8 mouse cellular contexts compared by ENCODE assay signal in the genomic region with DNA sequence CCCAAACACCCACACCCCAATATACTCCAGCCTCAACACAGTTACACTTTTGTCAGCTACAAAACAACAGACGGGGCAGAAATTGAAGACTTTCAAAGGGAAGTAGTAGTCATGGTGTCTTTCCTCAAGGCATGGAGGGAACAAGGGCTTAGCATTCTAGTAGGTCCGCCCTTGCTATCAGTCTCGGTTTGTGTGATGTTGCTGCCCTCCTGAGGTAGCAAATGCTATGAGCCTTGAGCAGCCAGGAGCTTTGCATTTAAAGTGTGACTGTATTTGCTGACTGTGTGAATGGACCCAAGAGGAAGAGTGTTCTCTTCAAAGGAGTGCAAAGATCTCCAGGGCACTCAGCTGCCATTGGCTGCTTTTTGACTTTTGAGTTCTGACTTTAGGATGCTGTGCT.
DNase-seq lines count a peak whose midpoint lies in the region; ATAC-seq and TF ChIP-seq lines count a peak whose summit lies in the region.
"Not testable (repeated sequence)": the region's sequence is repeated elsewhere in the genome, so short reads cannot be mapped to it uniquely, and the experiment has no call there.

No protein-coding gene starts in this region.

- H3K27ac ChIP-seq in CH12.LX (ENCODE audit: insufficient read depth, low read depth); gastrocnemius, adult 2 months; liver, postnatal 0 days (ENCODE audit: low read depth); neural tube, embryonic 14.5 days (ENCODE audit: low read depth, low read length): not testable (repeated sequence)

- in situ Hi-C loops in CH12.LX (cut with MboI; ENCODE audit: low pct_ligation_motif_present, low pct_unique_long_range_greater_than_20kb, low sequenced_read_pairs) = loop anchor here (10.0 kb wide), 2 partner anchors 93 to 133 kb away; no protein-coding TSS in a partner anchor

- not testable (repeated sequence) for H3K79me2 ChIP-seq in CH12.LX (replicated peaks; ENCODE audit: control insufficient read depth, extremely low read depth, insufficient read depth, poor library complexity, severe bottlenecking)

- not testable (repeated sequence) for H3K4me2 ChIP-seq in CH12.LX (ENCODE audit: insufficient read depth, low read depth, poor library complexity, severe bottlenecking); liver, postnatal 0 days (ENCODE audit: low read depth, low read length); neural tube, embryonic 14.5 days (ENCODE audit: low read depth, low read length)

- not testable (repeated sequence) for H3K9ac ChIP-seq in CH12.LX (ENCODE audit: insufficient read depth, low read depth); liver, postnatal 0 days (replicated peaks); neural tube, embryonic 14.5 days (replicated peaks; ENCODE audit: low read depth, low read length)

- dilution Hi-C loops in CH12.LX (cut with MboI; ENCODE audit: extremely low pct_ligation_motif_present, extremely low pct_unique_long_range_greater_than_20kb, low sequenced_read_pairs) = not testable (repeated sequence)

- not testable (repeated sequence) for TF ChIP-seq POLR2A in CH12.LX (IDR thresholded peaks at IDR 0.05; ENCODE audit: low read depth, low read length)

- H3K9me3 ChIP-seq in CH12.LX (replicated peaks; ENCODE audit: low read length); liver, postnatal 0 days (ENCODE audit: low read length); neural tube, embryonic 14.5 days (ENCODE audit: control insufficient read depth, low read length): not testable (repeated sequence)

- not testable (repeated sequence) for TF ChIP-seq EP300 in CH12.LX (IDR thresholded peaks at IDR 0.05; ENCODE audit: low read length); liver, postnatal 0 days (IDR thresholded peaks at IDR 0.05; ENCODE audit: low read depth)

- H3K36me3 ChIP-seq in CH12.LX (replicated peaks in 1 of 2; ENCODE audit: control insufficient read depth in 1 of 2, insufficient read depth in 1 of 2, low read length in 1 of 2) = peaks cover 0 to 19% of the 10 kb centered on the region in 2 experiments
- peaks cover 23% of the 10 kb centered on the region for H3K36me3 ChIP-seq in liver, postnatal 0 days (replicated peaks; ENCODE audit: insufficient read depth, low read length)
- H3K36me3 ChIP-seq in neural tube, embryonic 14.5 days (ENCODE audit: control insufficient read depth, insufficient read depth, low read length) = not testable (repeated sequence)

- DNase-seq in CH12.LX (ENCODE audit: extremely low read depth) = peak; percentile 77
- peak; percentile 18 to 27 for DNase-seq in cerebellum, postnatal 10 days
- not testable (repeated sequence) for DNase-seq in gastrocnemius, adult 2 months
- DNase-seq in layer of hippocampus, adult 18-20 months (ENCODE audit: low spot score in 2 of 2) = peak; percentile 14 to 19
- peak; percentile 46 for DNase-seq in liver, postnatal 0 days
- peak; percentile 50 for DNase-seq in thymus, postnatal 14 days

- peak; percentile 71 for TF ChIP-seq RAD21 in CH12.LX (IDR thresholded peaks at IDR 0.05; ENCODE audit: low read depth, low read length)

- peak; percentile 36 to 70; a peak in 3 of 4 replicates for TF ChIP-seq CTCF in CH12.LX (conservative IDR thresholded peaks at IDR 0.05 in 1 of 2, IDR thresholded peaks at IDR 0.05 in 1 of 2; ENCODE audit: low read depth in 2 of 2, low read length in 2 of 2)
- TF ChIP-seq CTCF in gastrocnemius, adult 2 months (IDR thresholded peaks at IDR 0.05) = peak; percentile 48
- TF ChIP-seq CTCF in liver, postnatal 0 days (IDR thresholded peaks at IDR 0.05; ENCODE audit: low read depth) = peak; percentile 67

- not testable (repeated sequence) for H3K4me3 ChIP-seq in CH12.LX (replicated peaks in 1 of 3; ENCODE audit: low read depth in 2 of 3, low read length in 2 of 3, poor library complexity in 1 of 3); gastrocnemius, adult 2 months; liver, postnatal 0 days (ENCODE audit: low read depth, low read length); neural tube, embryonic 14.5 days (ENCODE audit: low read depth, low read length)

- WGBS in liver, postnatal 0 days (ENCODE audit: insufficient replicate concordance) = 15% methylated on average over 3 of the region's 3 CpGs
- WGBS in neural tube, embryonic 14.5 days = 49% methylated on average over 3 of the region's 3 CpGs

- intact Hi-C loops in gastrocnemius, adult 2 months (cut with DNase I) = not testable (repeated sequence)

- H3K4me1 ChIP-seq in CH12.LX (ENCODE audit: control insufficient read depth in 1 of 2, insufficient read depth in 2 of 2) = peaks cover 0 to 42% of the 10 kb centered on the region in 2 experiments; a peak in 2 of 4 replicates
- not testable (repeated sequence) for H3K4me1 ChIP-seq in liver, postnatal 0 days (ENCODE audit: insufficient read depth); neural tube, embryonic 14.5 days (ENCODE audit: control insufficient read depth, insufficient read depth, low read length)

- ATAC-seq in inflammation-experienced regulatory T-cells, adult 6 months = peak; percentile 93
- ATAC-seq in liver, postnatal 0 days = peak; percentile 72
- ATAC-seq in neural tube, embryonic 14.5 days (ENCODE audit: low read depth) = peak; percentile 44; the same call in 1 of the 2 replicates

- not testable (repeated sequence) for H3K27me3 ChIP-seq in CH12.LX (replicated peaks); liver, postnatal 0 days (ENCODE audit: insufficient read depth, low read length); neural tube, embryonic 14.5 days (ENCODE audit: control insufficient read depth, insufficient read depth, low read length)

TF ChIP-seq in CH12.LX, 34 proteins besides CTCF, POLR2A, EP300 and RAD21:
- TF ChIP-seq MYC (IDR thresholded peaks at IDR 0.05; ENCODE audit: low read depth, low read length) (0 out of 2 replicates have a peak, but pooled peaks have one; percentile 20), ZC3H11A (IDR thresholded peaks at IDR 0.05; ENCODE audit: low read depth, low read length) (peak; percentile 53), SMC3 (IDR thresholded peaks at IDR 0.05; ENCODE audit: low read depth, low read length) (peak; percentile 76), NRF1 (IDR thresholded peaks at IDR 0.05; ENCODE audit: low read depth, low read length) (0 out of 2 replicates have a peak, but pooled peaks have one; percentile 14)
